Mouse (Mus musculus): Measurements from ENCODE around the gene Efna2.

The Efna2 gene

DNA sequence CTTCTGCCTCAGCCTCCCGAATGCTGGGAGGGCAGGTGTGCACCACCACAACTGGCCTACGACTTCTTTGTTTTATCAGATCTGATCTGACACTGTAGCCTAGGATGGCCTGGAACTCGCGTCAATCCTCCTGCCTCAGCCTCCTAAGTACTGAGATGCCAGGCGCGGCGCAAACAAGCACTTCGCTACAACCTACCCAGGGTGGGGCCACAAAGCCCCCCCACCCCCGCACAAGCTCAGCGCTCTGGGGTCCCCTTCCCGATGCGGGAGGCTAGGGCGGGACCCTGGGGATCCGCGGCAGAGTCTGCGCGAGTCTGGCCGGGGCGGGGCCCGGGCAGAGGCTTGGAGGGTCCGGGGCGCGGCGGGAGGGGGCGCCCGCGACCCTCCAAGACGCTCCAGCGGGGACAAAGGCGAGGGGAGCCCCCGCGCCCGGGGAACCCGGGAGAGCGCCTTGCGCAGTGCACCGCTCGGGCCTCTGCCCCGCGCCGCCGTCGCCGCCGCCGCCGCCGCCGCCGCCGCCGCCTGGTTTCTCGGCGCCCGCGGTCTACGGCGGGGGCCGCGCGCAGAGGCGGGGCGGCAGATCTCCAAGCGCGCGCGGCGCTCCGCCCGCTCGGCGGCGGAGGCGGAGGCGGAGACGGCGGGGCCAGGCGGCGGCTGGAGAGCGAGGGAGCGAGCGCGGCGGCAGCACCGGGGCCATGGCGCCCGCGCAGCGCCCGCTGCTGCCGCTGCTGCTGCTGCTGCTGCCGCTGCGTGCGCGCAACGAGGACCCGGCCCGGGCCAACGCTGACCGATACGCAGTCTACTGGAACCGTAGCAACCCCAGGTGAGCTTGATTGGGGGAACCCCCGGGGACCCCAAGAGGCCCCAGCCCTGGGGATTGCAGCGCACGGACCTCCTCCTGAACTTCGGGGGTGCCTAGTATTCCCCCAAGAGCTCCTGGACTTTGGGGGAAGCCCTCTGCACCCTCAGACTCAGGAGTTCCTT lies at the start of gene Efna2:
Gene Efna2 (plus strand): TSS at position 415 of the 984 bp plus-strand sequence.
- peak; percentile 74 for DNase-seq (ENCODE audit: low spot score)

DNA sequence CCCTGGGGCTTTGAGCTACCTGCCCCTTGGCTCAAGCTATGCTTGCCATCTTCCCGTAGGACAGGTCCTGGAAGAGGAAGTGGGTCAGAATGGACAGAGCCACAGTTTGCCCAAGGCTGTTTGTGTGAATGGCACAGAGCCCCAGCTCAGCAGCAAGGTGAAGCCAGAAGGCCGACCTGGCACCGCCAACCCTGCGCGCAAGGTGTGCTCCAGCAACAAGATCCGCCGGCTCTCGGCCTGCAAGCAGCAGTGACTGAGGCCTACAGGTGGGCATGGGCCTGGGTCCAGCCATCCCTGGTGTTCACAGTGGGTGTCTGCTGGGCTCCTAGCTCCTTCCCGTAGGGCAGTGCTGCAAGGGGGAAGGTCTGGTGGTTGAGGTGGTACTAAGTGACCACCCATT lies 49.4 kb upstream of the Efna2 start:
- no peak for DNase-seq (ENCODE audit: low spot score)

GRCm38 (mm10) chr10:80130403-80131031 lies 48.8 kb upstream of the Efna2 start:
- no peak for DNase-seq (ENCODE audit: low spot score)

DNA sequence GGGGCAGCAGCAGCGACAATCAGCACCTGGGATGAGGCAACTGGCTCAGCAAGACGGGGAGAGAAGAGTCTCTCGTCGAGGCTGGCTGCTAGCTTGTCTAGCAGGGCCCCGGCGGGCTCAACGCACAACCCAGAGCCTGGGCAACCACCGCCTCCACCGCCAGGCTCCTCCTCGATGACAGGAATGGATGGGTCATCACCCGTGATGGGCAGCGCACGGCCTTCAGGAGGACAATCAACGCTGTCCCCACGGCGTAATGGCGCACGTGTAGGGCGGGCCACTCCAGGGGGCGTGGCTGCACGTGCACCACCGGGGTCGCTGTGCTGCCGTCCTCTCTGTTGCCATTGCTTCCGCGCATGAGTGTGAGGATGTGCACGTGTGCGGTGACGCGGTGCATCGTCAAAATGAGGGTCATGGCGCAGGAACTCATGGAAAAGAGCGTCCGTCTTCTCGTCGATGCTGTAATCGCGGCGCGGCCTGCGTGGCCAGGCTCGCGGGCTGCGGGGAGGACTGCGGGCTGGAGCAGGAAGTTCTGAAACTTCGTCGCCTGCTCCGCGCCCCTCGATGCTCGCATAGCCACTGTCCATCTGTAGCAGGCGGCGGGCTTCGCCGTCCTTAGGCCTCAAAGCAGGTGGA lies 47.8 kb upstream of the Efna2 start:
- DNase-seq (ENCODE audit: low spot score): peak; percentile 51

DNA sequence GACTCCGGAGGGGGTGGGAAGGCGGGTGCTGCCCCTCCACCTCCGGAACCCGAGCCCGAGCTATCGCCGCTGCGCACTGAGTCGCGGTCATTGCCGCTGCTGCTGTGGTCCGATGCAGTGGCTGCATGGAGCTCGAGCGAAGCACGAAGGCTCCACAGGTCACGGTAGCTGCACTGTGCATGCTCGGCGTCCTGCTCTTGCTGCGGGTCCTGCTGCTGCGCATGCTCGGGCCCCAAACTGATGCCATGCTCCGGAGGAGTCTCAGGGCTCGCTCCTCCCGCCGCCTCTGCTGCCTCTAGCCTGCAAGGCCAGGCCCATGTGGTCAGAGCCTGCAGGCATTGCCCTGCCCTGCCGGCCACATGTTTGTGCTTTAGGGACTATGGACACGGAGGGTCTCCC lies 47.3 kb upstream of the Efna2 start:
- peak; percentile 37 for DNase-seq (ENCODE audit: low spot score)

DNA sequence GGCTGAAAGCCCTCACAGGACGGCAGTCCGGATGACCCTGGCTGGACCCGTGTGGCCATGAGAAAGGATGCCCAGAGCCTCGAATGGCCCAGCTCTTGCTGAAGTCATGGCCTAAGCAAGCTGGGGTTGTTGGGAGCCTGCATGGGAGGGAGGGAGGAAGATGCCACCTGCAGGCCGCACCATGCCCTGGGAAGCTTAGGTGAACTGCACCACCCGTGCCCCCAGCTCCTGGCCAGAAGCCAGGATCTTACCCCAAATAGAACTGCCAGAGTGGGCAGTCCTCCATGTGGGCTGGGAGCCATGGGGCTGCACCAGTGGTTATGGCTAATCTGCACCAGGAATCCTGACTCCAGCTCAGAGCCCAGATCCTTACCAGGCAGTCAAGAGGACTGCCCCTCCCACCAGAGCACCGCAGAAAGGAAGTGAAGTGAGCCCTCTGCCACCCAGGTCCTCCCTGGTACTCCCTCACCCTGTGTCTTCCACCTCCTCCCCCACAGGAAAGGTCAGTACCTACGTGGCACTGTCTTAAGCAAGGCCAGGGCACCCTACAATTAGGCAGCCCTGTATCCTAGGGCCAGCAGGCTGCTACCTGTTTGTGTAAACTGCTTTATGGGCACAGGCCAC lies 45.9 kb upstream of the Efna2 start:
- DNase-seq (ENCODE audit: low spot score): no peak

DNA sequence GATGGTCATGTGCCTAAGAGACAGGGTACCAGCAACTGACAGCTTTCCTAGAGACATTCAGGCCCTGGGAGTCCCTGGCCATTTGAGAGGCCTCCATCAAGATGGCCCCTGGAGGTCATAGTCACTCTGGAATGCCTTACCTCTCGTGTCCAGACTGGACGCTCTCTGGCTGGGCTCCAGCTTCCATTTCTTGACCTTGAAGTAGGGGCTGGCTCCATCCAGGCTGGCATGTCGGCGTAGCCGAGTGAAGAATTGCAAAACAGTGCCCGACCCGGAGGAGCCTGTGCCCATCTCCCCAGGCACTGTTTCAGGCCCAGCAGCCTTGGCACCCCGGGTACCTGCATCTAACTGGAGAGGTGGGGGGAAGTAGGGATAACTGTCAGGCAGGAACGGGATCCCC lies 44.9 kb upstream of the Efna2 start:
- DNase-seq (ENCODE audit: low spot score): no peak

DNA sequence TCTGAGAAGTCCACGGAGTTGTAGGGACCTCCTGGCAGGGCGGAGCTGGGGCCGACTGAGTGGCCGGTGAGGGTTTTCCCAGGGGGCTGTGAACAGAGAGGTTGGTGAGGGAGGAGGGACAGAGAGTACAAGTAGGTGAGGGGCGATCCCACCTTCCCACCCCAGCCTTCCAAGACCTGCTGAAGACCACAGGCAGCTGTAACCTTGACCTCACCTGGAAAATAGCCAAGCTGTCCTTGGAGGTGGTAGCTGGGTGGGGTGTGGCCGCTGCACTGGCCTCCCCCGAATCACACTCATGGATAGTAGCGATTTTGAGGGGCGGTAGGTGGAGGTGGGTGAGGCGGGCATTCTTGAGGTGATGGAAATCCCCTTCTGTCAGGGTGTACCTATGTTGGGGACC lies 44.1 kb upstream of the Efna2 start:
- DNase-seq (ENCODE audit: low spot score): no peak

DNA sequence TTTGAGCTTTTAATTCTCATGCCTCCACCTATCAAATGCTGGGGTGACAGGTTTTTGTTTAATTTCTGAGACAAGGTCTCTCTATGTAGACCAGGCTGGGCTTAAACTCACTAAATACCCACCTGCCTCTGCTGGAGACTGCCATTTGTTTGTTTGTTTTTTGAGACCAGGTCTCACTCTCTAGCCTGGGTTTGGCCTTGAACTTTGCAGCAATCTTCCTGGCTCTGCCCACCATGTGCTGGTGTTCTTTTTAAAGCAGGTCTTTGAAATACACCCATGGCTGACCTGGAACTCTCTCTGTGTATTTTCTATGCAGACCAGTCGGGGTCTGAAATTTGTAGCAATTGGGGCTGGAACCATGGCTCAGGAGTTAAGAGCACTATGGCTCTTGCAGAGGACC lies 43.6 kb upstream of the Efna2 start:
- no peak for DNase-seq (ENCODE audit: low spot score)

DNA sequence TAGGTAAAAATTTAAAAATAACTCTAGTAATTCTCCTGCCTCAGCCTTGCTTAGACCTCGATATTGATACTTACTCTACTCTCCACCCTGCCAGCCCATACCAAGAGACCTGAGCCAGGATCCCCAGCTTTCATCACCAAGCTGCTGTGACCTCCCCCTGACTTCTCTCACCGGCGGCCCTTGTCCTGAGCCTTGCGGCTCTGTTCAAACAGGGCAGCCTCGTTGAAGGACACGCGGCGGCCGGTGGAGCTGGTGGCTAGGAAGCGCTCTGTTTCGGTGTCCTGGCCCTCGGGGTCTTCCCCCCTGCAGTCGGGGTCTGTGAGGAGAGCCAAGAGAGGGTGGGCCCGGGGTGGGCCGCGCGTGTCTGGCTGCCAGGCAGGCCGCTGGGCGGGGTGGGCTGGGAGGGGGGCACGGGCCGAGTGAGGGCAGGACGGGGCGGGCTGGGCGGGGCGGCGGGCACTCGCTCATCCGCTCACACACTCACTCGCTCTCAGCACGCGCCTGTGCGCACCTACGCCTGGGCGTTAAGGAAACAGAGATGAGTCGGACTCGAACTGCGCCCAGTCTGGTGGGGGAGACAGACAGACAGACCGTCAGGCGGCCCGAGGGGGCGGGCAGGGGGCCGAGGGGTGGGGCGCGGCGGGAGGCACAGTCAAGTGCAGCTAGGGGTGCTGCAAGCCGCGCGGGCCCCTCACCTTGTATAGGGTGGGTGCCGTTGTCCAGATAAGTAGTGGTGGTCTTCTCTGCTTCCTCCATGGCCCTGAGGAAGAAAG lies 42.9 kb upstream of the Efna2 start:
- DNase-seq (ENCODE audit: low spot score): no peak

GRCm38 (mm10) chr10:80136952-80137625 lies 42.2 kb upstream of the Efna2 start:
- peak; percentile 59 for DNase-seq (ENCODE audit: low spot score)

- DNase-seq (ENCODE audit: low spot score): peak; percentile 53
Measured at GRCm38 (mm10) chr10:80137626-80138552, 41.4 kb upstream of the Efna2 start.

DNA sequence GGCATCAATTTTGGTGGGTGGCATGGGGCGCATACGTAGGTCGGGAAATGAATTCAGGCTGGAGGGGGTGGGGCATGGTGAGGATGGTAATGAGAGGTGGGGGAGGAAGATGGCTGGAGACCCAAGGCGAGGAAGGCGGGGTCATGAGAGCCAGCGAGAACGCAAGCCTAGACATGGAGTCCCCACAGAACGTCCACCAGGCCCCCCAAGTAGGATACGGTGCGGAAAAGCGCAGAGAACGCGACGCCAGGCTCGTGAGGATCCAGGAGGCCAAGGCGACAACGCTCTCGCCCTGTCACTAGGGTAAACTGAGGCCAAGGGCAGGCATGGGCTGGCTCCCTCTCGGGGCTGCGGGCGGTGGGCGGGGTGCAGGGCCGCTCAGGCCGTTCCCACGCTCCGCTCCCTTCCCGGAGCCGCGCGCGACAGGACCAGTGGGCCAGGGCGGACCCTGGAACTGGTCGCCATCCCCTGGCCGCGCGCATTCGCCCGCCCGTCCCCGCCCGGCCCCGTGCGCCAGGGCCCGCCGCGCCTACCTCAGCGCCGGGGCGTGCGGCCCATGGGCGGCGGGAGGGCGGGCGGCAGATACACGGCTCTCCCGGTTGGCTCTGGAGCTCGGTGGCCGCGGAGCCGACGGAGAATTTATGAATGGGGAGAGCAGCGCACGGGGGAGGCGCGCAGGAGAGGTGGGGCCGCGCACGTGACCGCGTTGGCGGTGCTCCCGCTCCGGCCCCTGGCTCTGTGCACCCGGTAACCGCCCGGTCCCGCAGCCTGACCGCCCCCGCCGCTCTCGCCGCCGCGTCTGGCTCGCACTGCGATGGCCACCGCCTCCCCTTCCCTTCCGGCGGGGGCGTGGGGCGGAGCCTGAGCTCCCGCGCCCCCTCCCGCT lies 40.5 kb upstream of the Efna2 start, which contains the start of gene Atp5d:
Gene Atp5d (plus strand): TSS at position 80 of the 886 bp plus-strand sequence.
- peak; percentile 69 for DNase-seq (ENCODE audit: low spot score)

GRCm38 (mm10) chr10:80139439-80139775 lies 39.9 kb upstream of the Efna2 start:
- DNase-seq (ENCODE audit: low spot score): no peak

GRCm38 (mm10) chr10:80139975-80140665 lies 39.2 kb upstream of the Efna2 start:
- DNase-seq (ENCODE audit: low spot score): no peak

DNA sequence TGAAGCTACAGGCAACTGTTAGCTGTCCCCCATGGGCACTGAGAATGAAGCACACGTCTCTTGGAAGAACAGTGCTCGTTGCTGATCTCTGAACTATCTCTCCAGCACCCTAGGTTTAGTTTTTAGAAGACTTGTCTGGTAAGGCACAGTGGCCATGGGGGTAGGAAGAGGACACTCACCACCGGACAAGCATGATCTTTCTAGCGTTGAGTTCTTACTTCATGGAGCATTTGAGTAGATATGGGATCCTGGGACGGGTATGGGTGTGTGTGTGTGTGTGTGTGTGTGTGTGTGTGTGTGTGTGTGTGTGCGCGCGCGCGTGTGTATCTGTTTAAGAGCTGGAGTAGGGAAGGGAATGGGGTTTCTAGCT lies 38.6 kb upstream of the Efna2 start, which contains the start of gene Cbarp:
Gene Cbarp (minus strand): TSS at position 170 of the 370 bp plus-strand sequence.
- DNase-seq (ENCODE audit: low spot score): no peak

DNA sequence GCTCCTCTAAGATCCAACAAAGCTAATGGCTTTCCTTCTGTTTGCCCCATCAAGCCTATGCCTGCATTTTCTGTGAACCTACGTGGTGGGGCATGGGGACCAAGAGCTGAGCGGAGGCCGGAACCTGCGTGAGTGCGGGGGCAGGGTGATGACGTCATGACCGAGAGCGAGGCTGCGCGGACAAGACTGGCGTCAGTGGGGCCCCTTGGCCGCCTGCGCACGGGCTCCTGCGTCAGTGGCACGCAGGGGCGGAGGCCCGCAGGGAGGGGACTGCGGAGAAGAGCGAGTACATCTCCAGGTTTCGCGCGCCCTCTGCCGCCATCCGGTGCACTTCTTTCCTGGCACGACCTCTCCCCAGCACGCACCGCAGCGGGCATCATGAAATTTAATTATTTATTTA lies 38.0 kb upstream of the Efna2 start:
- DNase-seq (ENCODE audit: low spot score): peak; percentile 90
